22 mouse cellular contexts compared by ENCODE assay signal in the genomic region with DNA sequence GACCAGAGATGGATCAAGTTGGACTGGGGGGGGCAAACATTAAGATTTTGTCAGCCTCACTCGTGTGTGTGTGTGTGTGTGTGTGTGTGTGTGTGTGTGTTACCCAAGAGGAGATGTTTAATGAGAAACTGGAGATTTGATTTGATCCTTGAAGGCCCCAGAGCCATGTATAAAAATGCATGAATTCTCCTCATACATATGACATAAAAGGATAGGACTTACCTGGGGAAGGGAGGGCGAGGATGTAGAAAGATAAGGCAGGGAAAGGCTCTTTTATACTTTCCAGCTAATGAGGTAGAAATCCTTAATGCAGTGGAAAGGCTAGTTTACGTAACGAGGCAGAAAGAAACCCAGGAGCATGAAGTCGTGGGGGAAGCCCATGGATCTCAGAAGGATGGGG.
DNase-seq lines count a peak whose midpoint lies in the region; ATAC-seq lines count a peak whose summit lies in the region.
"Had no signal": no experiment of that assay in that cellular context is flagged by ENCODE, and none has a peak within 500 bp of the region (broad histone marks: within the 10 kb centered on the region; RNA-seq: fewer than 3 reads in every experiment).

No protein-coding gene starts in this region.

- no peak overlapping the region for H3K9ac ChIP-seq in hindbrain, embryonic 14.5 days
- no peak overlapping the region for H3K9ac ChIP-seq in hindbrain, embryonic 11.5 days (ENCODE audit: low read depth, low read length)
- no peak overlapping the region for H3K9ac ChIP-seq in neural tube, embryonic 13.5 days
- H3K9ac ChIP-seq in midbrain, embryonic 15.5 days: no peak overlapping the region
- H3K9ac ChIP-seq: embryonic facial prominence, embryonic 15.5 days; heart, embryonic 15.5 days had no signal

- H3K4me1 ChIP-seq in hindbrain, embryonic 14.5 days (replicated peaks; ENCODE audit: control insufficient read depth, insufficient read depth, low read length): peaks cover 17% of the 10 kb centered on the region
- H3K4me1 ChIP-seq in hindbrain, embryonic 11.5 days (replicated peaks; ENCODE audit: control insufficient read depth, insufficient read depth, low read length): no peaks in the 10 kb centered on the region
- peaks cover 52% of the 10 kb centered on the region for H3K4me1 ChIP-seq in neural tube, embryonic 13.5 days (replicated peaks)
- peaks cover 13% of the 10 kb centered on the region for H3K4me1 ChIP-seq in midbrain, embryonic 15.5 days
- H3K4me1 ChIP-seq: embryonic facial prominence, embryonic 15.5 days had no signal

- H3K27ac ChIP-seq in hindbrain, embryonic 14.5 days: peak overlapping the region; percentile 76
- no peak overlapping the region for H3K27ac ChIP-seq in hindbrain, embryonic 11.5 days (ENCODE audit: low read depth, low read length)
- H3K27ac ChIP-seq in neural tube, embryonic 13.5 days (replicated peaks): 0 out of 2 replicates have a peak overlapping the region, but pooled peaks have one; percentile 24
- peak overlapping the region; percentile 14 for H3K27ac ChIP-seq in midbrain, embryonic 15.5 days
- H3K27ac ChIP-seq: embryonic facial prominence, embryonic 15.5 days; forebrain, embryonic 10.5 days; heart, embryonic 15.5 days had no signal

- no peak overlapping the region for H3K4me3 ChIP-seq in hindbrain, embryonic 14.5 days (replicated peaks; ENCODE audit: low read length)
- H3K4me3 ChIP-seq in hindbrain, embryonic 11.5 days (ENCODE audit: low read depth, low read length): no peak overlapping the region
- H3K4me3 ChIP-seq in neural tube, embryonic 13.5 days: no peak overlapping the region
- H3K4me3 ChIP-seq in midbrain, embryonic 15.5 days: no peak overlapping the region
- H3K4me3 ChIP-seq: embryonic facial prominence, embryonic 15.5 days; erythroblast, embryonic 14.5 days; forebrain, embryonic 10.5 days; heart, embryonic 15.5 days had no signal

- no peaks in the 10 kb centered on the region for H3K27me3 ChIP-seq in hindbrain, embryonic 14.5 days (ENCODE audit: control insufficient read depth, insufficient read depth, low read length)
- H3K27me3 ChIP-seq in hindbrain, embryonic 11.5 days (ENCODE audit: control insufficient read depth, insufficient read depth, low read length): no peaks in the 10 kb centered on the region
- H3K27me3 ChIP-seq in neural tube, embryonic 13.5 days: no peaks in the 10 kb centered on the region
- H3K27me3 ChIP-seq in midbrain, embryonic 15.5 days (replicated peaks): no peaks in the 10 kb centered on the region
- H3K27me3 ChIP-seq: embryonic facial prominence, embryonic 15.5 days; heart, embryonic 15.5 days had no signal

- H3K4me2 ChIP-seq in hindbrain, embryonic 14.5 days (replicated peaks): no peak overlapping the region
- no peak overlapping the region for H3K4me2 ChIP-seq in hindbrain, embryonic 11.5 days (replicated peaks; ENCODE audit: low read depth, low read length)
- H3K4me2 ChIP-seq in neural tube, embryonic 13.5 days: no peak overlapping the region
- H3K4me2 ChIP-seq in midbrain, embryonic 15.5 days: no peak overlapping the region
- H3K4me2 ChIP-seq: embryonic facial prominence, embryonic 15.5 days; heart, embryonic 11.5 days; heart, embryonic 15.5 days had no signal

- no peak for ATAC-seq in hindbrain, embryonic 14.5 days (ENCODE audit: low FRiP score)
- no peak for ATAC-seq in hindbrain, embryonic 11.5 days (ENCODE audit: low FRiP score)
- ATAC-seq in neural tube, embryonic 13.5 days (ENCODE audit: low read depth): no peak
- ATAC-seq in midbrain, embryonic 15.5 days (replicated peaks): peak; percentile 51
- ATAC-seq: inflammation-experienced regulatory T-cells, adult 6 months had no signal

- no peaks in the 10 kb centered on the region for H3K9me3 ChIP-seq in hindbrain, embryonic 14.5 days (ENCODE audit: control insufficient read depth, low read length)
- no peaks in the 10 kb centered on the region for H3K9me3 ChIP-seq in hindbrain, embryonic 11.5 days (ENCODE audit: control insufficient read depth, low read length)
- no peaks in the 10 kb centered on the region for H3K9me3 ChIP-seq in neural tube, embryonic 13.5 days
- no peaks in the 10 kb centered on the region for H3K9me3 ChIP-seq in midbrain, embryonic 15.5 days
- H3K9me3 ChIP-seq: embryonic facial prominence, embryonic 15.5 days; forebrain, embryonic 10.5 days; heart, embryonic 15.5 days had no signal

- 65% methylated on average over 5 of the region's 5 CpGs for WGBS in hindbrain, embryonic 14.5 days
- WGBS in hindbrain, embryonic 11.5 days: 92% methylated on average over 5 of the region's 5 CpGs
- 84% methylated on average over 5 of the region's 5 CpGs for WGBS in neural tube, embryonic 13.5 days
- WGBS in midbrain, embryonic 15.5 days: 66% methylated on average over 5 of the region's 5 CpGs

- no peaks in the 10 kb centered on the region for H3K36me3 ChIP-seq in hindbrain, embryonic 14.5 days (replicated peaks; ENCODE audit: control insufficient read depth, insufficient read depth)
- no peaks in the 10 kb centered on the region for H3K36me3 ChIP-seq in hindbrain, embryonic 11.5 days (ENCODE audit: control insufficient read depth, insufficient read depth, low read length)
- H3K36me3 ChIP-seq in neural tube, embryonic 13.5 days: no peaks in the 10 kb centered on the region
- no peaks in the 10 kb centered on the region for H3K36me3 ChIP-seq in midbrain, embryonic 15.5 days (replicated peaks)
- H3K36me3 ChIP-seq: embryonic facial prominence, embryonic 15.5 days; forebrain, embryonic 10.5 days; heart, embryonic 15.5 days had no signal

- DNase-seq in hindbrain, embryonic 14.5 days (ENCODE audit: low spot score): no peak
- DNase-seq in hindbrain, embryonic 11.5 days (ENCODE audit: low spot score): no peak
- no peak for DNase-seq in neural tube, embryonic 10.5 days (ENCODE audit: extremely low spot score, low spot score)
- DNase-seq in urinary bladder, postnatal 10 days (ENCODE audit: low spot score): no peak
- DNase-seq in T-cell, adult 2 months (ENCODE audit: low spot score): no peak
- DNase-seq: adrenal gland, adult 8-10 months; adrenal gland, postnatal 36 days; cerebellum, adult 11 months; cerebellum, adult 8-10 months; cerebellum, postnatal 14 days; embryo, embryonic 11 days; gastrocnemius, postnatal 10 days; heart, adult 18-20 months; heart, postnatal 14 days had no signal
